Mouse (Mus musculus) spleen, postnatal 36 days (tissue): Measurements from ENCODE around the gene Ldlrad2.

Source experiments
- DNase-seq, 2 experiments: peaks; one replicate each; pipeline ENCODE4 v3.0.0; 2022; ENCODE audit warnings: low spot score in 2 of 2, mixed read lengths in 1 of 2

Gene Ldlrad2

GRCm38 (mm10) chr4:137553466-137553865, 20.9 kb downstream of the Ldlrad2 start:
- DNase-seq = no peak

- DNase-seq = no peak
Measured at GRCm38 (mm10) chr4:137546003-137546525, 28.3 kb downstream of the Ldlrad2 start.

GRCm38 (mm10) chr4:137545568-137545967, 28.8 kb downstream of the Ldlrad2 start:
- no peak for DNase-seq

- no peak for DNase-seq
Measured at GRCm38 (mm10) chr4:137542968-137543367, 31.4 kb downstream of the Ldlrad2 start.

- no peak for DNase-seq
Measured at GRCm38 (mm10) chr4:137540356-137540755, 34.0 kb downstream of the Ldlrad2 start.

GRCm38 (mm10) chr4:137527872-137528271, 46.5 kb downstream of the Ldlrad2 start:
- DNase-seq = no peak

- DNase-seq = no peak
Measured at GRCm38 (mm10) chr4:137527368-137527767, 47.0 kb downstream of the Ldlrad2 start.

GRCm38 (mm10) chr4:137525426-137525825, 48.9 kb downstream of the Ldlrad2 start:
- no peak for DNase-seq
